13 mouse cellular contexts compared by ENCODE assay signal in genomic region chr7:101871296-101871695, GRCm38 (mm10). TPM values are rescaled to one million over a fixed set of nuclear protein-coding genes. Genes with fewer than 3 reads are reported as not detected.
A peak's percentile ranks its signal among the peaks of the same experiment; 100 is the strongest.
DNase-seq lines count a peak whose midpoint lies in the region; ATAC-seq and TF ChIP-seq lines count a peak whose summit lies in the region.
"Had no signal": no experiment of that assay in that cellular context is flagged by ENCODE, and none has a peak within 500 bp of the region (broad histone marks: within the 10 kb centered on the region; RNA-seq: fewer than 3 reads in every experiment).

No protein-coding gene starts in this region.

- TF ChIP-seq CTCF in liver, adult 2 months (IDR thresholded peaks at IDR 0.05; ENCODE audit: low read depth, low read length) = no peak
- TF ChIP-seq CTCF in intestine, postnatal 0 days (IDR thresholded peaks at IDR 0.05; ENCODE audit: low read depth) = peak; percentile 34; the same call in 1 of the 2 replicates

- H3K4me3 ChIP-seq in liver, adult 2 months (ENCODE audit: insufficient read depth, low read depth, low read length) = peak overlapping the region; percentile 3
- no peak overlapping the region for H3K4me3 ChIP-seq in liver, embryonic 11.5 days (ENCODE audit: low read depth, low read length)
- H3K4me3 ChIP-seq in intestine, postnatal 0 days (ENCODE audit: low read depth, low read length) = no peak overlapping the region
- no peak overlapping the region for H3K4me3 ChIP-seq in forebrain, embryonic 16.5 days (replicated peaks; ENCODE audit: low read length)
- H3K4me3 ChIP-seq: limb, embryonic 13.5 days had no signal

- H3K9me3 ChIP-seq in liver, embryonic 11.5 days (ENCODE audit: control insufficient read depth, low read length) = no peaks in the 10 kb centered on the region
- H3K9me3 ChIP-seq in intestine, postnatal 0 days (ENCODE audit: control insufficient read depth) = no peaks in the 10 kb centered on the region
- no peaks in the 10 kb centered on the region for H3K9me3 ChIP-seq in forebrain, embryonic 16.5 days (ENCODE audit: control insufficient read depth, low read length)
- H3K9me3 ChIP-seq: limb, embryonic 13.5 days had no signal

- H3K27me3 ChIP-seq in liver, adult 2 months (ENCODE audit: control insufficient read depth, insufficient read depth, low read length) = no peaks in the 10 kb centered on the region
- no peaks in the 10 kb centered on the region for H3K27me3 ChIP-seq in liver, embryonic 11.5 days (replicated peaks; ENCODE audit: control insufficient read depth, insufficient read depth, low read length)
- no peaks in the 10 kb centered on the region for H3K27me3 ChIP-seq in intestine, postnatal 0 days (replicated peaks; ENCODE audit: control insufficient read depth, insufficient read depth, low read length)
- no peaks in the 10 kb centered on the region for H3K27me3 ChIP-seq in forebrain, embryonic 16.5 days (replicated peaks; ENCODE audit: control insufficient read depth, insufficient read depth, low read length)
- H3K27me3 ChIP-seq: limb, embryonic 13.5 days had no signal

- peak overlapping the region; percentile 54 for H3K27ac ChIP-seq in liver, adult 2 months (replicated peaks; ENCODE audit: insufficient read depth, low read depth, low read length)
- H3K27ac ChIP-seq in liver, embryonic 11.5 days (ENCODE audit: low read depth, low read length) = no peak overlapping the region
- peak overlapping the region; percentile 63 for H3K27ac ChIP-seq in intestine, postnatal 0 days (ENCODE audit: low read depth, low read length)
- H3K27ac ChIP-seq in forebrain, embryonic 16.5 days (ENCODE audit: low read length) = no peak overlapping the region
- H3K27ac ChIP-seq: limb, embryonic 13.5 days; stomach, postnatal 0 days had no signal

- no peak for ATAC-seq in liver, embryonic 11.5 days (replicated peaks; ENCODE audit: low FRiP score)
- peak; percentile 11; the same call in 1 of the 2 replicates for ATAC-seq in intestine, postnatal 0 days
- 0 out of 2 replicates have a peak, but pooled peaks have one; percentile 15 for ATAC-seq in megakaryocyte, adult 5-6 weeks (ENCODE audit: poor library complexity, severe bottlenecking)
- no peak for ATAC-seq in forebrain, embryonic 16.5 days
- ATAC-seq: activated CD4-positive, CD25-positive, alpha-beta regulatory T cell, adult 4 months had no signal

- H3K79me2 ChIP-seq in liver, adult 2 months (ENCODE audit: control insufficient read depth, insufficient read depth, low read length) = no peaks in the 10 kb centered on the region

- TF ChIP-seq POLR2A in liver, adult 2 months (IDR thresholded peaks at IDR 0.05; ENCODE audit: extremely low read depth, insufficient read depth, low read length) = no peak

- no peaks in the 10 kb centered on the region for H3K4me1 ChIP-seq in liver, adult 2 months (ENCODE audit: control insufficient read depth, insufficient read depth, low read length)
- H3K4me1 ChIP-seq in liver, embryonic 11.5 days (replicated peaks; ENCODE audit: control insufficient read depth, insufficient read depth, low read length) = no peaks in the 10 kb centered on the region
- no peaks in the 10 kb centered on the region for H3K4me1 ChIP-seq in intestine, postnatal 0 days (replicated peaks; ENCODE audit: control insufficient read depth, insufficient read depth, low read length)
- no peaks in the 10 kb centered on the region for H3K4me1 ChIP-seq in forebrain, embryonic 16.5 days (replicated peaks; ENCODE audit: control insufficient read depth, insufficient read depth, low read length)
- H3K4me1 ChIP-seq: limb, embryonic 13.5 days had no signal

- H3K4me2 ChIP-seq in liver, embryonic 11.5 days = no peak overlapping the region
- peak overlapping the region; percentile 64 for H3K4me2 ChIP-seq in intestine, postnatal 0 days (replicated peaks; ENCODE audit: low read depth)
- no peak overlapping the region for H3K4me2 ChIP-seq in forebrain, embryonic 16.5 days (ENCODE audit: low read length)
- H3K4me2 ChIP-seq: limb, embryonic 13.5 days had no signal

- no peaks in the 10 kb centered on the region for H3K36me3 ChIP-seq in liver, adult 2 months (ENCODE audit: control insufficient read depth, insufficient read depth, low read length)
- H3K36me3 ChIP-seq in liver, embryonic 11.5 days (ENCODE audit: control insufficient read depth, insufficient read depth, low read length) = no peaks in the 10 kb centered on the region
- no peaks in the 10 kb centered on the region for H3K36me3 ChIP-seq in intestine, postnatal 0 days (ENCODE audit: control insufficient read depth, insufficient read depth)
- H3K36me3 ChIP-seq in forebrain, embryonic 16.5 days (ENCODE audit: control insufficient read depth, insufficient read depth) = no peaks in the 10 kb centered on the region
- H3K36me3 ChIP-seq: limb, embryonic 13.5 days had no signal

- peak; percentile 31 to 75 for DNase-seq in adrenal gland, adult (ENCODE audit: inconsistent age in 2 of 2, low spot score in 1 of 2)
- DNase-seq in adrenal gland, postnatal 10 days = no peak
- DNase-seq in liver, adult 2 months (ENCODE audit: extremely low read depth, low read depth, low spot score) = peak; percentile 43
- DNase-seq in liver, embryonic 11.5 days (ENCODE audit: low spot score) = no peak
- no peak for DNase-seq in urinary bladder, adult 2 months (ENCODE audit: low spot score)
- DNase-seq: embryo, embryonic 11 days; layer of hippocampus, postnatal 36 days had no signal

- 60% methylated on average over 3 of the region's 3 CpGs for WGBS in liver, adult 2 months
- WGBS in liver, embryonic 11.5 days = 59% methylated on average over 3 of the region's 3 CpGs
- 43% methylated on average over 3 of the region's 3 CpGs for WGBS in intestine, postnatal 0 days
- WGBS in forebrain, embryonic 16.5 days = 88% methylated on average over 3 of the region's 3 CpGs

- H3K9ac ChIP-seq in liver, adult 2 months (ENCODE audit: low read depth, low read length) = peak overlapping the region; percentile 29
- no peak overlapping the region for H3K9ac ChIP-seq in liver, embryonic 11.5 days (ENCODE audit: low read depth, low read length)
- no peak overlapping the region for H3K9ac ChIP-seq in intestine, postnatal 0 days (ENCODE audit: low read depth, low read length)
- H3K9ac ChIP-seq in forebrain, embryonic 16.5 days (replicated peaks; ENCODE audit: low read depth, low read length) = no peak overlapping the region
- H3K9ac ChIP-seq: limb, embryonic 13.5 days had no signal

RNA-seq across cellular contexts. Expression of gene Folr1, which starts 0.7 kb away (rescaled TPM):
- total RNA-seq in adrenal gland, postnatal 10 days (2021) = 1 to 10 TPM; 1.7 to 2.3 TPM
- total RNA-seq in liver, adult 2 months (2014; rRNA removed) = 0.20 TPM in 1 of 2 replicates, not detected in the other
- polyA plus RNA-seq in liver, adult 2 months (2012; rRNA removed) = 0.23 TPM in 1 of 2 replicates, not detected in the other
- 0.27 and 0.42 TPM in 2 replicates for polyA plus RNA-seq in liver, embryonic 11.5 days (2014; fragmentation: Nextera tagmentation; extraction: Ambion mirVana)
- polyA plus RNA-seq in intestine, postnatal 0 days (2015; fragmentation: Nextera tagmentation; extraction: Ambion mirVana) = 521 and 623 TPM in 2 replicates
- 0.62 TPM in 1 of 2 replicates, not detected in the other for total RNA-seq in megakaryocyte, adult 5-6 weeks (2015)
- 0.62 TPM in 1 of 2 replicates, not detected in the other for total RNA-seq in megakaryocyte, adult 5-6 weeks (2017)
- polyA plus RNA-seq in urinary bladder, adult 2 months (2012; rRNA removed) = 0.72 and 2.7 TPM in 2 replicates
- polyA plus RNA-seq in forebrain, embryonic 16.5 days (2015; fragmentation: Nextera tagmentation; extraction: Ambion mirVana) = 17.1 and 19.2 TPM in 2 replicates
- polyA plus RNA-seq: activated CD4-positive, CD25-positive, alpha-beta regulatory T cell, adult 4 months had no signal

RNA-seq across cellular contexts. Expression of gene Anapc15, which starts 7.8 kb away (rescaled TPM):
- 10 to 100 TPM; 27.4 to 28.5 TPM for total RNA-seq in adrenal gland, postnatal 10 days (2021)
- total RNA-seq in liver, adult 2 months (2014; rRNA removed) = 16.6 and 17.1 TPM in 2 replicates
- 27.3 and 31.8 TPM in 2 replicates for polyA plus RNA-seq in liver, adult 2 months (2012; rRNA removed)
- polyA plus RNA-seq in liver, embryonic 11.5 days (2014; fragmentation: Nextera tagmentation; extraction: Ambion mirVana) = 94.7 and 96.2 TPM in 2 replicates
- 56.2 and 58.1 TPM in 2 replicates for polyA plus RNA-seq in intestine, postnatal 0 days (2015; fragmentation: Nextera tagmentation; extraction: Ambion mirVana)
- total RNA-seq in megakaryocyte, adult 5-6 weeks (2015) = 57.1 and 70.8 TPM in 2 replicates
- total RNA-seq in megakaryocyte, adult 5-6 weeks (2017) = 69.3 and 94.9 TPM in 2 replicates
- polyA plus RNA-seq in urinary bladder, adult 2 months (2012; rRNA removed) = 41.6 and 47.8 TPM in 2 replicates
- polyA plus RNA-seq in forebrain, embryonic 16.5 days (2015; fragmentation: Nextera tagmentation; extraction: Ambion mirVana) = 68.6 and 72.3 TPM in 2 replicates

RNA-seq across cellular contexts. Expression of gene Folr2, which starts 14.3 kb away (rescaled TPM):
- total RNA-seq in adrenal gland, postnatal 10 days (2021) = 1 to 10 TPM; 4.5 to 6.2 TPM
- total RNA-seq in liver, adult 2 months (2014; rRNA removed) = 19.7 and 37.4 TPM in 2 replicates
- polyA plus RNA-seq in liver, adult 2 months (2012; rRNA removed) = 13.3 and 23.1 TPM in 2 replicates
- 3.3 and 3.9 TPM in 2 replicates for polyA plus RNA-seq in liver, embryonic 11.5 days (2014; fragmentation: Nextera tagmentation; extraction: Ambion mirVana)
- polyA plus RNA-seq in intestine, postnatal 0 days (2015; fragmentation: Nextera tagmentation; extraction: Ambion mirVana) = 1.1 and 1.2 TPM in 2 replicates
- 0.96 TPM in 1 of 2 replicates, not detected in the other for total RNA-seq in megakaryocyte, adult 5-6 weeks (2015)
- not detected in 2 replicates for total RNA-seq in megakaryocyte, adult 5-6 weeks (2017)
- 63.8 and 99.3 TPM in 2 replicates for polyA plus RNA-seq in urinary bladder, adult 2 months (2012; rRNA removed)
- polyA plus RNA-seq in forebrain, embryonic 16.5 days (2015; fragmentation: Nextera tagmentation; extraction: Ambion mirVana) = 0.65 and 0.94 TPM in 2 replicates
- total RNA-seq: layer of hippocampus, postnatal 36 days had no signal
- polyA plus RNA-seq: activated CD4-positive, CD25-positive, alpha-beta regulatory T cell, adult 4 months had no signal

RNA-seq across cellular contexts. Expression of gene Inppl1, which starts 33.3 kb away (rescaled TPM):
- total RNA-seq in adrenal gland, postnatal 10 days (2021) = 10 to 100 TPM; 72.5 to 98.1 TPM
- 10.9 and 13.5 TPM in 2 replicates for total RNA-seq in liver, adult 2 months (2014; rRNA removed)
- 25.4 and 32.9 TPM in 2 replicates for polyA plus RNA-seq in liver, adult 2 months (2012; rRNA removed)
- 22.3 and 23.4 TPM in 2 replicates for polyA plus RNA-seq in liver, embryonic 11.5 days (2014; fragmentation: Nextera tagmentation; extraction: Ambion mirVana)
- 18.2 and 25.8 TPM in 2 replicates for polyA plus RNA-seq in intestine, postnatal 0 days (2015; fragmentation: Nextera tagmentation; extraction: Ambion mirVana)
- 12.2 and 12.4 TPM in 2 replicates for total RNA-seq in megakaryocyte, adult 5-6 weeks (2015)
- total RNA-seq in megakaryocyte, adult 5-6 weeks (2017) = 18.2 and 52.7 TPM in 2 replicates
- 54.1 and 59.0 TPM in 2 replicates for polyA plus RNA-seq in urinary bladder, adult 2 months (2012; rRNA removed)
- polyA plus RNA-seq in forebrain, embryonic 16.5 days (2015; fragmentation: Nextera tagmentation; extraction: Ambion mirVana) = 20.0 and 20.5 TPM in 2 replicates

RNA-seq across cellular contexts. Expression of gene Lamtor1, which starts 34.4 kb away (rescaled TPM):
- 100 to 1,000 TPM; 116 to 126 TPM for total RNA-seq in adrenal gland, postnatal 10 days (2021)
- total RNA-seq in liver, adult 2 months (2014; rRNA removed) = 64.1 and 75.7 TPM in 2 replicates
- polyA plus RNA-seq in liver, adult 2 months (2012; rRNA removed) = 159 and 171 TPM in 2 replicates
- 119 and 124 TPM in 2 replicates for polyA plus RNA-seq in liver, embryonic 11.5 days (2014; fragmentation: Nextera tagmentation; extraction: Ambion mirVana)
- polyA plus RNA-seq in intestine, postnatal 0 days (2015; fragmentation: Nextera tagmentation; extraction: Ambion mirVana) = 179 TPM in 2 replicates
- total RNA-seq in megakaryocyte, adult 5-6 weeks (2015) = 137 and 160 TPM in 2 replicates
- total RNA-seq in megakaryocyte, adult 5-6 weeks (2017) = 127 and 128 TPM in 2 replicates
- polyA plus RNA-seq in urinary bladder, adult 2 months (2012; rRNA removed) = 132 and 149 TPM in 2 replicates
- 149 and 166 TPM in 2 replicates for polyA plus RNA-seq in forebrain, embryonic 16.5 days (2015; fragmentation: Nextera tagmentation; extraction: Ambion mirVana)

Comparison
In these comparisons a context has a peak if more than half of its experiments do, and no peak if none do; other contexts are left out.
1. DNase-seq: peak in adrenal gland, adult (2 of 2) and liver, adult 2 months (single experiment); none in adrenal gland, postnatal 10 days (single experiment), liver, embryonic 11.5 days (single experiment) and urinary bladder, adult 2 months (single experiment).
2. H3K27ac ChIP-seq: peak in liver, adult 2 months (single experiment) and intestine, postnatal 0 days (single experiment); none in liver, embryonic 11.5 days (single experiment) and forebrain, embryonic 16.5 days (single experiment).
3. ATAC-seq: peak in intestine, postnatal 0 days (single experiment) and megakaryocyte, adult 5-6 weeks (single experiment); none in liver, embryonic 11.5 days (single experiment) and forebrain, embryonic 16.5 days (single experiment).
4. RNA of gene Folr1, which starts 0.7 kb away (polyA plus RNA-seq): 521 to 623 TPM in intestine, postnatal 0 days; 17.1 to 19.2 TPM in forebrain, embryonic 16.5 days, 0.72 to 2.7 TPM in urinary bladder, adult 2 months, 0.27 to 0.42 TPM in liver, embryonic 11.5 days and 0.23 TPM in liver, adult 2 months; every median in the first group is over 10 times any median in the second.